Mouse (Mus musculus): ENCODE data around the gene Ush2a. TPM values are rescaled to one million over a fixed set of nuclear protein-coding genes. Genes with fewer than 3 reads are reported as not detected.

The Ush2a gene
- total RNA-seq, 2 experiments from 2014 or later = 0.05 to 0.59 TPM

GRCm38 (mm10) chr1:188529606-188530131, 267.8 kb downstream of the Ush2a start:
- no peak for DNase-seq (ENCODE audit: low spot score in 2 of 2)
- intact Hi-C loops (cut with DNase I) = no loop called here

GRCm38 (mm10) chr1:188537021-188537420, 275.2 kb downstream of the Ush2a start:
- intact Hi-C loops (cut with DNase I) = no loop called here
- DNase-seq (ENCODE audit: low spot score in 2 of 2) = no peak

GRCm38 (mm10) chr1:188539621-188540020, 277.8 kb downstream of the Ush2a start:
- DNase-seq (ENCODE audit: low spot score in 2 of 2) = no peak
- intact Hi-C loops (cut with DNase I) = no loop called here

GRCm38 (mm10) chr1:188541492-188541891, 279.7 kb downstream of the Ush2a start:
- no peak for DNase-seq (ENCODE audit: low spot score in 2 of 2)

GRCm38 (mm10) chr1:188543364-188543763, 281.5 kb downstream of the Ush2a start:
- intact Hi-C loops (cut with DNase I) = no loop called here

More at GRCm38 (mm10) chr1:188541492-188541891, 279.7 kb downstream of the Ush2a start:
- intact Hi-C loops (cut with DNase I) = no loop called here

GRCm38 (mm10) chr1:188549686-188550085, 287.9 kb downstream of the Ush2a start:
- no peak for DNase-seq (ENCODE audit: low spot score in 2 of 2)
- intact Hi-C loops (cut with DNase I) = no loop called here

More at GRCm38 (mm10) chr1:188543364-188543763, 281.5 kb downstream of the Ush2a start:
- DNase-seq (ENCODE audit: low spot score in 2 of 2) = no peak

- intact Hi-C loops (cut with DNase I) = no loop called here
- DNase-seq (ENCODE audit: low spot score in 2 of 2) = no peak
Measured at GRCm38 (mm10) chr1:188551802-188552201, 290.0 kb downstream of the Ush2a start.

GRCm38 (mm10) chr1:188558911-188559310, 297.1 kb downstream of the Ush2a start:
- intact Hi-C loops (cut with DNase I) = no loop called here
- DNase-seq (ENCODE audit: low spot score in 2 of 2) = no peak

- DNase-seq (ENCODE audit: low spot score in 2 of 2) = no peak
- intact Hi-C loops (cut with DNase I) = no loop called here
Measured at GRCm38 (mm10) chr1:188566229-188566628, 304.4 kb downstream of the Ush2a start.

- DNase-seq (ENCODE audit: low spot score in 2 of 2) = no peak
- intact Hi-C loops (cut with DNase I) = no loop called here
Measured at GRCm38 (mm10) chr1:188567486-188567885, 305.7 kb downstream of the Ush2a start.

GRCm38 (mm10) chr1:188568295-188568961, 306.6 kb downstream of the Ush2a start:
- DNase-seq (ENCODE audit: low spot score in 2 of 2) = peak in 1 of 2 experiments; percentile 7
- intact Hi-C loops (cut with DNase I) = no loop called here

- no peak for DNase-seq (ENCODE audit: low spot score in 2 of 2)
- intact Hi-C loops (cut with DNase I) = no loop called here
Measured at GRCm38 (mm10) chr1:188576246-188576747, 314.5 kb downstream of the Ush2a start.

- intact Hi-C loops (cut with DNase I) = no loop called here
- DNase-seq (ENCODE audit: low spot score in 2 of 2) = no peak
Measured at GRCm38 (mm10) chr1:188577376-188577775, 315.6 kb downstream of the Ush2a start.

GRCm38 (mm10) chr1:188581136-188581535, 319.3 kb downstream of the Ush2a start:
- intact Hi-C loops (cut with DNase I) = no loop called here
- DNase-seq (ENCODE audit: low spot score in 2 of 2) = no peak

GRCm38 (mm10) chr1:188595251-188595650, 333.4 kb downstream of the Ush2a start:
- intact Hi-C loops (cut with DNase I) = no loop called here
- DNase-seq (ENCODE audit: low spot score in 2 of 2) = no peak

GRCm38 (mm10) chr1:188598052-188598451, 336.2 kb downstream of the Ush2a start:
- no peak for DNase-seq (ENCODE audit: low spot score in 2 of 2)
- intact Hi-C loops (cut with DNase I) = no loop called here

- no peak for DNase-seq (ENCODE audit: low spot score in 2 of 2)
- intact Hi-C loops (cut with DNase I) = no loop called here
Measured at GRCm38 (mm10) chr1:188599134-188599533, 337.3 kb downstream of the Ush2a start.

- no peak for DNase-seq (ENCODE audit: low spot score in 2 of 2)
- intact Hi-C loops (cut with DNase I) = no loop called here
Measured at GRCm38 (mm10) chr1:188606450-188606849, 344.6 kb downstream of the Ush2a start.

- no peak for DNase-seq (ENCODE audit: low spot score in 2 of 2)
- intact Hi-C loops (cut with DNase I) = no loop called here
Measured at GRCm38 (mm10) chr1:188616547-188616946, 354.7 kb downstream of the Ush2a start.

- intact Hi-C loops (cut with DNase I) = loop anchor here (5.0 kb wide), 1 partner anchor 651 kb away; no protein-coding TSS in a partner anchor
- DNase-seq (ENCODE audit: low spot score in 2 of 2) = peak; percentile 16 to 23
Measured at GRCm38 (mm10) chr1:188633736-188634135, 371.9 kb downstream of the Ush2a start.

GRCm38 (mm10) chr1:188639666-188640065, 377.8 kb downstream of the Ush2a start:
- intact Hi-C loops (cut with DNase I) = no loop called here

More at GRCm38 (mm10) chr1:188639666-188640065, 377.8 kb downstream of the Ush2a start:
- no peak for DNase-seq (ENCODE audit: low spot score in 2 of 2)
